Mouse (Mus musculus): ENCODE measurements around the gene H2-Ke6.

DNA sequence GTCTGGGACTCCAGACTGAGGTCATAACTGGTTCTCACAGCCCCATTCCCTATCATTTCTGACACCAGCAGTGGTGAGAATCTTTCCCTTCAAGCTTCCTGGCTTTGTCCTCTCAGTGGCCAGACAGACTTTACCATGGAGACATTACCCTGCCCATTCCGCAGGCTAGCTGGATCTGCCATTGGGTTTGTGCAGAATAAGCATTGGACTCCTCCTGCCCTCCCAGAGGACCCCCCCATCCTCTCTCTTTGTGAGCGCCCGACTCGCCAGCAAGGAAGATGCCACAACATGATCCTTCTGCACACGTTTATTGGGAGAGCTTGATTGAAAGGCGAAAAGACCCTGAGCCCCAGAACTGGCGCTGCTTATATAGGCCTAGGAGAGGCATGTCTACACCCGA is 14.4 kb downstream of the H2-Ke6 start:
- TF ChIP-seq CTCF (IDR thresholded peaks at IDR 0.05; ENCODE audit: low read depth) (no peak), EP300 (IDR thresholded peaks at IDR 0.05; ENCODE audit: low read depth) (no peak)
